Mouse (Mus musculus) kidney, adult 11 months (tissue): ENCODE results near the gene Prss50.
A peak's percentile ranks its signal among the peaks of the same experiment; 100 is the strongest.
"Not testable (repeated sequence)": the region's sequence is repeated elsewhere in the genome, so short reads cannot be mapped to it uniquely, and the experiment has no call there.

Experiments used
- DNase-seq: peaks from one replicate; pipeline ENCODE4 v3.0.0; 2022

The Prss50 gene

GRCm38 (mm10) chr9:110857781-110858472 is at the start of gene Prss50:
TSS of gene Prss50 (plus strand) at chr9:110857967.
- DNase-seq, result no peak

- no peak for DNase-seq
Observed at GRCm38 (mm10) chr9:110810051-110810450, 47.7 kb upstream of the Prss50 start.

GRCm38 (mm10) chr9:110813789-110814188 is 44.0 kb upstream of the Prss50 start, which contains the start of gene Prss44:
TSS of gene Prss44 (plus strand) at chr9:110813994.
- DNase-seq, result no peak

- DNase-seq, result not testable (repeated sequence)
Observed at GRCm38 (mm10) chr9:110820546-110820945, 37.2 kb upstream of the Prss50 start.

- DNase-seq, result peak; percentile 29
Observed at GRCm38 (mm10) chr9:110821436-110821835, 36.3 kb upstream of the Prss50 start.

- DNase-seq, result no peak
Observed at GRCm38 (mm10) chr9:110825426-110825825, 32.3 kb upstream of the Prss50 start.

GRCm38 (mm10) chr9:110825832-110826231 is 31.9 kb upstream of the Prss50 start:
- no peak for DNase-seq

GRCm38 (mm10) chr9:110826390-110826789 is 31.4 kb upstream of the Prss50 start, which contains the start of gene Prss43:
TSS of gene Prss43 (plus strand) at chr9:110826690.
- DNase-seq, result no peak

- no peak for DNase-seq
Observed at GRCm38 (mm10) chr9:110833021-110833420, 24.7 kb upstream of the Prss50 start.

GRCm38 (mm10) chr9:110834411-110834810 is 23.4 kb upstream of the Prss50 start, which contains the start of gene Prss45:
TSS of gene Prss45 (plus strand) at chr9:110834588.
- no peak for DNase-seq

GRCm38 (mm10) chr9:110834961-110835360 is 22.8 kb upstream of the Prss50 start:
- no peak for DNase-seq

- DNase-seq, result no peak
Observed at GRCm38 (mm10) chr9:110836112-110836511, 21.7 kb upstream of the Prss50 start.

- DNase-seq, result no peak
Observed at GRCm38 (mm10) chr9:110840905-110841304, 16.9 kb upstream of the Prss50 start.

GRCm38 (mm10) chr9:110841438-110841837 is 16.3 kb upstream of the Prss50 start:
- DNase-seq, result peak; percentile 27

- no peak for DNase-seq
Observed at GRCm38 (mm10) chr9:110844206-110844605, 13.6 kb upstream of the Prss50 start, which contains the start of gene Prss46. TSS of gene Prss46 (plus strand) at chr9:110844506.

- no peak for DNase-seq
Observed at GRCm38 (mm10) chr9:110849162-110849561, 8.6 kb upstream of the Prss50 start.

- no peak for DNase-seq
Observed at GRCm38 (mm10) chr9:110855903-110856302, 1.9 kb upstream of the Prss50 start.

- DNase-seq, result no peak
Observed at GRCm38 (mm10) chr9:110856920-110857319, 847 bp upstream of the Prss50 start.

- DNase-seq, result no peak
Observed at GRCm38 (mm10) chr9:110858523-110858922, 756 bp downstream of the Prss50 start.

GRCm38 (mm10) chr9:110858967-110859596 is 1.3 kb downstream of the Prss50 start:
- no peak for DNase-seq

GRCm38 (mm10) chr9:110871030-110871429 is 13.3 kb downstream of the Prss50 start:
- DNase-seq, result no peak

GRCm38 (mm10) chr9:110873681-110874659 is 16.2 kb downstream of the Prss50 start:
- DNase-seq, result peak; percentile 58

GRCm38 (mm10) chr9:110874660-110875191 is 17.0 kb downstream of the Prss50 start:
- no peak for DNase-seq
